Mouse (Mus musculus): Measurements from ENCODE around the gene Zbtb44. TPM values are rescaled to one million over a fixed set of nuclear protein-coding genes. Genes with fewer than 3 reads are reported as not detected.

Zbtb44 gene
- polyA plus RNA-seq, 1 experiment from 2014 or later: 10.8 TPM

- H3K27ac ChIP-seq (ENCODE audit: low read length): no peak overlapping the region
- H3K4me2 ChIP-seq (replicated peaks; ENCODE audit: low read depth, low read length): no peak overlapping the region
- no peak overlapping the region for H3K9ac ChIP-seq (replicated peaks; ENCODE audit: low read depth, low read length)
- ATAC-seq (ENCODE audit: insufficient number of reproducible peaks, insufficient read depth, low FRiP score, low read depth): no peak
- no peaks in the 10 kb centered on the region for H3K27me3 ChIP-seq (ENCODE audit: control insufficient read depth, insufficient read depth, low read length)
- peaks cover 5% of the 10 kb centered on the region; the same call in 1 of the 2 replicates for H3K4me1 ChIP-seq (ENCODE audit: control insufficient read depth, insufficient read depth, low read length)
- no peak overlapping the region for H3K4me3 ChIP-seq (ENCODE audit: low read depth, low read length)
- H3K36me3 ChIP-seq (ENCODE audit: control insufficient read depth, insufficient read depth, low read length): no peaks in the 10 kb centered on the region
- no peaks in the 10 kb centered on the region for H3K9me3 ChIP-seq (ENCODE audit: control insufficient read depth, low read depth, low read length)
These were observed 85.1 kb downstream of the Zbtb44 start for GRCm38 (mm10) chr9:31115586-31115985.

- no peak overlapping the region for H3K4me3 ChIP-seq (ENCODE audit: low read depth, low read length)
- no peaks in the 10 kb centered on the region for H3K9me3 ChIP-seq (ENCODE audit: control insufficient read depth, low read depth, low read length)
- no peak overlapping the region for H3K27ac ChIP-seq (ENCODE audit: low read length)
- H3K9ac ChIP-seq (replicated peaks; ENCODE audit: low read depth, low read length): no peak overlapping the region
- no peak for ATAC-seq (ENCODE audit: insufficient number of reproducible peaks, insufficient read depth, low FRiP score, low read depth)
- H3K27me3 ChIP-seq (ENCODE audit: control insufficient read depth, insufficient read depth, low read length): no peaks in the 10 kb centered on the region
- H3K4me1 ChIP-seq (ENCODE audit: control insufficient read depth, insufficient read depth, low read length): peaks cover 8% of the 10 kb centered on the region; the same call in 1 of the 2 replicates
- WGBS: 90% methylated on average over 11 of the region's 11 CpGs
- H3K36me3 ChIP-seq (ENCODE audit: control insufficient read depth, insufficient read depth, low read length): no peaks in the 10 kb centered on the region
- H3K4me2 ChIP-seq (replicated peaks; ENCODE audit: low read depth, low read length): no peak overlapping the region
These were observed 86.6 kb downstream of the Zbtb44 start for GRCm38 (mm10) chr9:31117088-31117487.

GRCm38 (mm10) chr9:31117488-31117887 lies 87.0 kb downstream of the Zbtb44 start:
- 78% methylated on average over 6 of the region's 6 CpGs for WGBS
- no peak overlapping the region for H3K9ac ChIP-seq (replicated peaks; ENCODE audit: low read depth, low read length)
- ATAC-seq (ENCODE audit: insufficient number of reproducible peaks, insufficient read depth, low FRiP score, low read depth): no peak
- no peaks in the 10 kb centered on the region for H3K36me3 ChIP-seq (ENCODE audit: control insufficient read depth, insufficient read depth, low read length)
- no peak overlapping the region for H3K4me2 ChIP-seq (replicated peaks; ENCODE audit: low read depth, low read length)
- no peak overlapping the region for H3K4me3 ChIP-seq (ENCODE audit: low read depth, low read length)
- H3K9me3 ChIP-seq (ENCODE audit: control insufficient read depth, low read depth, low read length): no peaks in the 10 kb centered on the region
- peaks cover 8% of the 10 kb centered on the region; the same call in 1 of the 2 replicates for H3K4me1 ChIP-seq (ENCODE audit: control insufficient read depth, insufficient read depth, low read length)
- no peaks in the 10 kb centered on the region for H3K27me3 ChIP-seq (ENCODE audit: control insufficient read depth, insufficient read depth, low read length)
- no peak overlapping the region for H3K27ac ChIP-seq (ENCODE audit: low read length)

- no peak overlapping the region for H3K9ac ChIP-seq (replicated peaks; ENCODE audit: low read depth, low read length)
- WGBS: 28% methylated on average over 11 of the region's 11 CpGs
- H3K27ac ChIP-seq (ENCODE audit: low read length): no peak overlapping the region
- H3K36me3 ChIP-seq (ENCODE audit: control insufficient read depth, insufficient read depth, low read length): no peaks in the 10 kb centered on the region
- no peaks in the 10 kb centered on the region for H3K9me3 ChIP-seq (ENCODE audit: control insufficient read depth, low read depth, low read length)
- H3K4me3 ChIP-seq (ENCODE audit: low read depth, low read length): no peak overlapping the region
- H3K4me2 ChIP-seq (replicated peaks; ENCODE audit: low read depth, low read length): no peak overlapping the region
- peaks cover 8% of the 10 kb centered on the region; the same call in 1 of the 2 replicates for H3K4me1 ChIP-seq (ENCODE audit: control insufficient read depth, insufficient read depth, low read length)
- no peaks in the 10 kb centered on the region for H3K27me3 ChIP-seq (ENCODE audit: control insufficient read depth, insufficient read depth, low read length)
- peak; percentile 81 for ATAC-seq (ENCODE audit: insufficient number of reproducible peaks, insufficient read depth, low FRiP score, low read depth)
These were observed 88.3 kb downstream of the Zbtb44 start for GRCm38 (mm10) chr9:31118520-31119298.

GRCm38 (mm10) chr9:31119405-31119804 lies 89.0 kb downstream of the Zbtb44 start:
- Histone ChIP-seq H3K9ac (replicated peaks; ENCODE audit: low read depth, low read length) (no peak overlapping the region), H3K4me3 (ENCODE audit: low read depth, low read length) (no peak overlapping the region), H3K27me3 (ENCODE audit: control insufficient read depth, insufficient read depth, low read length) (no peaks in the 10 kb centered on the region), H3K36me3 (ENCODE audit: control insufficient read depth, insufficient read depth, low read length) (no peaks in the 10 kb centered on the region), H3K4me2 (replicated peaks; ENCODE audit: low read depth, low read length) (no peak overlapping the region), H3K9me3 (ENCODE audit: control insufficient read depth, low read depth, low read length) (no peaks in the 10 kb centered on the region), H3K27ac (ENCODE audit: low read length) (no peak overlapping the region), H3K4me1 (ENCODE audit: control insufficient read depth, insufficient read depth, low read length) (peaks cover 8% of the 10 kb centered on the region; the same call in 1 of the 2 replicates)
- no peak for ATAC-seq (ENCODE audit: insufficient number of reproducible peaks, insufficient read depth, low FRiP score, low read depth)
- 64% methylated on average over 5 of the region's 5 CpGs for whole genome bisulfite sequencing

- 41% methylated on average over 11 of the region's 11 CpGs for WGBS
- Histone ChIP-seq H3K9ac (replicated peaks; ENCODE audit: low read depth, low read length) (no peak overlapping the region), H3K4me2 (replicated peaks; ENCODE audit: low read depth, low read length) (no peak overlapping the region), H3K9me3 (ENCODE audit: control insufficient read depth, low read depth, low read length) (no peaks in the 10 kb centered on the region), H3K4me1 (ENCODE audit: control insufficient read depth, insufficient read depth, low read length) (peaks cover 8% of the 10 kb centered on the region; the same call in 1 of the 2 replicates), H3K36me3 (ENCODE audit: control insufficient read depth, insufficient read depth, low read length) (no peaks in the 10 kb centered on the region), H3K27ac (ENCODE audit: low read length) (no peak overlapping the region), H3K27me3 (ENCODE audit: control insufficient read depth, insufficient read depth, low read length) (no peaks in the 10 kb centered on the region), H3K4me3 (ENCODE audit: low read depth, low read length) (no peak overlapping the region)
- ATAC-seq (ENCODE audit: insufficient number of reproducible peaks, insufficient read depth, low FRiP score, low read depth): no peak
These were observed 89.6 kb downstream of the Zbtb44 start for GRCm38 (mm10) chr9:31119882-31120532.

- peaks cover 8% of the 10 kb centered on the region; the same call in 1 of the 2 replicates for H3K4me1 ChIP-seq (ENCODE audit: control insufficient read depth, insufficient read depth, low read length)
- no peak overlapping the region for H3K4me3 ChIP-seq (ENCODE audit: low read depth, low read length)
- no peaks in the 10 kb centered on the region for H3K36me3 ChIP-seq (ENCODE audit: control insufficient read depth, insufficient read depth, low read length)
- ATAC-seq (ENCODE audit: insufficient number of reproducible peaks, insufficient read depth, low FRiP score, low read depth): 0 out of 2 replicates have a peak, but pooled peaks have one; percentile 43
- no peaks in the 10 kb centered on the region for H3K9me3 ChIP-seq (ENCODE audit: control insufficient read depth, low read depth, low read length)
- no peaks in the 10 kb centered on the region for H3K27me3 ChIP-seq (ENCODE audit: control insufficient read depth, insufficient read depth, low read length)
- no peak overlapping the region for H3K4me2 ChIP-seq (replicated peaks; ENCODE audit: low read depth, low read length)
- no peak overlapping the region for H3K9ac ChIP-seq (replicated peaks; ENCODE audit: low read depth, low read length)
- 59% methylated on average over 4 of the region's 4 CpGs for WGBS
- H3K27ac ChIP-seq (ENCODE audit: low read length): peak overlapping the region; percentile 33; the same call in 1 of the 2 replicates
These were observed 90.1 kb downstream of the Zbtb44 start for GRCm38 (mm10) chr9:31120533-31120915.

- no peak overlapping the region for H3K27ac ChIP-seq (ENCODE audit: low read length)
- no peaks in the 10 kb centered on the region for H3K9me3 ChIP-seq (ENCODE audit: control insufficient read depth, low read depth, low read length)
- H3K9ac ChIP-seq (replicated peaks; ENCODE audit: low read depth, low read length): no peak overlapping the region
- no peaks in the 10 kb centered on the region for H3K27me3 ChIP-seq (ENCODE audit: control insufficient read depth, insufficient read depth, low read length)
- 50% methylated on average over 13 of the region's 13 CpGs for WGBS
- no peaks in the 10 kb centered on the region for H3K36me3 ChIP-seq (ENCODE audit: control insufficient read depth, insufficient read depth, low read length)
- no peak overlapping the region for H3K4me2 ChIP-seq (replicated peaks; ENCODE audit: low read depth, low read length)
- H3K4me1 ChIP-seq (ENCODE audit: control insufficient read depth, insufficient read depth, low read length): peaks cover 8% of the 10 kb centered on the region; the same call in 1 of the 2 replicates
- H3K4me3 ChIP-seq (ENCODE audit: low read depth, low read length): no peak overlapping the region
- ATAC-seq (ENCODE audit: insufficient number of reproducible peaks, insufficient read depth, low FRiP score, low read depth): no peak
These were observed 92.1 kb downstream of the Zbtb44 start for GRCm38 (mm10) chr9:31122464-31123030.

Data from stomach, embryonic 14.5 days (tissue).